Mouse (Mus musculus) megakaryocyte, embryonic 14.5 days (primary cell): ENCODE measurements around the gene Pias4.

Experiments
- FLI1 ChIP-seq: IDR thresholded peaks from 2 replicates; pipeline ENCODE4 v1.6.1; 2012; ENCODE audit warnings: low read length, inconsistent platforms, mixed read lengths
- GATA1 ChIP-seq: IDR thresholded peaks from 3 replicates; pipeline ENCODE4 v1.6.1; 2012; ENCODE audit warnings: mixed read lengths, low read length, inconsistent platforms, borderline replicate concordance

- TF ChIP-seq GATA1 (no peak), FLI1 (no peak)
Measured at GRCm38 (mm10) chr10:81180946-81181345, 13.2 kb upstream of the Pias4 start.
